Mouse (Mus musculus): ENCODE data around the gene Psmg4. TPM values are rescaled to one million over a fixed set of nuclear protein-coding genes. Genes with fewer than 3 reads are reported as not detected.
A peak's percentile ranks its signal among the peaks of the same experiment; 100 is the strongest.

Gene Psmg4
- polyA plus RNA-seq, 1 experiment: 29.2 TPM

- H3K4me3 ChIP-seq (ENCODE audit: low read depth, low read length): no peak overlapping the region
- peak overlapping the region; percentile 69 for H3K27ac ChIP-seq (ENCODE audit: insufficient read depth, low read length)
These were observed 12.3 kb upstream of the Psmg4 start for GRCm38 (mm10) chr13:34150271-34151027.

GRCm38 (mm10) chr13:34151425-34151824 lies 11.3 kb upstream of the Psmg4 start:
- Histone ChIP-seq H3K36me3 (ENCODE audit: control insufficient read depth, insufficient read depth, low read length, poor library complexity, severe bottlenecking) (no peaks in the 10 kb centered on the region), H3K27me3 (ENCODE audit: control insufficient read depth, insufficient read depth, low read length, poor library complexity, severe bottlenecking) (no peaks in the 10 kb centered on the region), H3K9ac (ENCODE audit: low read depth, poor library complexity, severe bottlenecking) (no peak overlapping the region), H3K4me3 (ENCODE audit: low read depth, low read length) (no peak overlapping the region), H3K4me1 (ENCODE audit: control insufficient read depth, insufficient read depth, low read length) (peaks cover 10% of the 10 kb centered on the region), H3K9me3 (replicated peaks; ENCODE audit: control insufficient read depth, insufficient read depth, low read length, poor library complexity, severe bottlenecking) (no peaks in the 10 kb centered on the region), H3K27ac (ENCODE audit: insufficient read depth, low read length) (peak overlapping the region; percentile 52)
- TF ChIP-seq CTCF (IDR thresholded peaks at IDR 0.05; ENCODE audit: low read depth, low read length): no peak
- no peak for TF ChIP-seq EP300 (IDR thresholded peaks at IDR 0.05; ENCODE audit: insufficient read depth, low read depth, low read length)
- TF ChIP-seq POLR2A (IDR thresholded peaks at IDR 0.05; ENCODE audit: insufficient read depth, low read length): no peak

More at GRCm38 (mm10) chr13:34150271-34151027, 12.3 kb upstream of the Psmg4 start:
- Histone ChIP-seq H3K9ac (ENCODE audit: low read depth, poor library complexity, severe bottlenecking) (peak overlapping the region; percentile 65), H3K4me1 (ENCODE audit: control insufficient read depth, insufficient read depth, low read length) (peaks cover 10% of the 10 kb centered on the region), H3K27me3 (ENCODE audit: control insufficient read depth, insufficient read depth, low read length, poor library complexity, severe bottlenecking) (no peaks in the 10 kb centered on the region), H3K9me3 (replicated peaks; ENCODE audit: control insufficient read depth, insufficient read depth, low read length, poor library complexity, severe bottlenecking) (no peaks in the 10 kb centered on the region), H3K36me3 (ENCODE audit: control insufficient read depth, insufficient read depth, low read length, poor library complexity, severe bottlenecking) (no peaks in the 10 kb centered on the region)
- TF ChIP-seq POLR2A (IDR thresholded peaks at IDR 0.05; ENCODE audit: insufficient read depth, low read length) (peak; percentile 32), CTCF (IDR thresholded peaks at IDR 0.05; ENCODE audit: low read depth, low read length) (no peak)

GRCm38 (mm10) chr13:34152695-34153094 lies 10.1 kb upstream of the Psmg4 start:
- Histone ChIP-seq H3K36me3 (ENCODE audit: control insufficient read depth, insufficient read depth, low read length, poor library complexity, severe bottlenecking) (no peaks in the 10 kb centered on the region), H3K4me1 (ENCODE audit: control insufficient read depth, insufficient read depth, low read length) (peaks cover 10% of the 10 kb centered on the region), H3K4me3 (ENCODE audit: low read depth, low read length) (no peak overlapping the region), H3K9me3 (replicated peaks; ENCODE audit: control insufficient read depth, insufficient read depth, low read length, poor library complexity, severe bottlenecking) (no peaks in the 10 kb centered on the region), H3K27ac (ENCODE audit: insufficient read depth, low read length) (peak overlapping the region; percentile 97), H3K9ac (ENCODE audit: low read depth, poor library complexity, severe bottlenecking) (no peak overlapping the region), H3K27me3 (ENCODE audit: control insufficient read depth, insufficient read depth, low read length, poor library complexity, severe bottlenecking) (no peaks in the 10 kb centered on the region)
- TF ChIP-seq POLR2A (IDR thresholded peaks at IDR 0.05; ENCODE audit: insufficient read depth, low read length) (no peak), EP300 (IDR thresholded peaks at IDR 0.05; ENCODE audit: insufficient read depth, low read depth, low read length) (peak; percentile 79)

GRCm38 (mm10) chr13:34153254-34154011 lies 9.3 kb upstream of the Psmg4 start:
- H3K36me3 ChIP-seq (ENCODE audit: control insufficient read depth, insufficient read depth, low read length, poor library complexity, severe bottlenecking): no peaks in the 10 kb centered on the region
- H3K27ac ChIP-seq (ENCODE audit: insufficient read depth, low read length): peak overlapping the region; percentile 56
- no peak overlapping the region for H3K4me3 ChIP-seq (ENCODE audit: low read depth, low read length)
- H3K9ac ChIP-seq (ENCODE audit: low read depth, poor library complexity, severe bottlenecking): peak overlapping the region; percentile 32; the same call in 1 of the 2 replicates
- H3K27me3 ChIP-seq (ENCODE audit: control insufficient read depth, insufficient read depth, low read length, poor library complexity, severe bottlenecking): no peaks in the 10 kb centered on the region
- TF ChIP-seq POLR2A (IDR thresholded peaks at IDR 0.05; ENCODE audit: insufficient read depth, low read length) (no peak), EP300 (IDR thresholded peaks at IDR 0.05; ENCODE audit: insufficient read depth, low read depth, low read length) (no peak), CTCF (IDR thresholded peaks at IDR 0.05; ENCODE audit: low read depth, low read length) (no peak)
- no peaks in the 10 kb centered on the region for H3K9me3 ChIP-seq (replicated peaks; ENCODE audit: control insufficient read depth, insufficient read depth, low read length, poor library complexity, severe bottlenecking)
- peaks cover 7% of the 10 kb centered on the region for H3K4me1 ChIP-seq (ENCODE audit: control insufficient read depth, insufficient read depth, low read length)

- Histone ChIP-seq H3K9me3 (replicated peaks; ENCODE audit: control insufficient read depth, insufficient read depth, low read length, poor library complexity, severe bottlenecking) (no peaks in the 10 kb centered on the region), H3K4me3 (ENCODE audit: low read depth, low read length) (0 out of 2 replicates have a peak overlapping the region, but pooled peaks have one; percentile 26), H3K27ac (ENCODE audit: insufficient read depth, low read length) (peak overlapping the region; percentile 84), H3K9ac (ENCODE audit: low read depth, poor library complexity, severe bottlenecking) (peak overlapping the region; percentile 70), H3K36me3 (ENCODE audit: control insufficient read depth, insufficient read depth, low read length, poor library complexity, severe bottlenecking) (no peaks in the 10 kb centered on the region), H3K4me1 (ENCODE audit: control insufficient read depth, insufficient read depth, low read length) (peaks cover 7% of the 10 kb centered on the region), H3K27me3 (ENCODE audit: control insufficient read depth, insufficient read depth, low read length, poor library complexity, severe bottlenecking) (no peaks in the 10 kb centered on the region)
- TF ChIP-seq EP300 (IDR thresholded peaks at IDR 0.05; ENCODE audit: insufficient read depth, low read depth, low read length): no peak
- TF ChIP-seq POLR2A (IDR thresholded peaks at IDR 0.05; ENCODE audit: insufficient read depth, low read length): no peak
- peak; percentile 69 for TF ChIP-seq CTCF (IDR thresholded peaks at IDR 0.05; ENCODE audit: low read depth, low read length)
These were observed 8.4 kb upstream of the Psmg4 start for GRCm38 (mm10) chr13:34154217-34154930.

All from ES-Bruce4 (cell line).